Mouse (Mus musculus): ENCODE data around the gene 5330417H12Rik.

5330417H12Rik gene

GRCm38 (mm10) chr7:107624432-107624831 lies 529 bp downstream of the 5330417H12Rik start:
- DNase-seq = no peak

- DNase-seq = no peak
Measured at GRCm38 (mm10) chr7:107620137-107620536, 4.8 kb downstream of the 5330417H12Rik start.

- DNase-seq = no peak
Measured at GRCm38 (mm10) chr7:107619225-107619624, 5.7 kb downstream of the 5330417H12Rik start.

GRCm38 (mm10) chr7:107618028-107618992 lies 6.7 kb downstream of the 5330417H12Rik start:
- no peak for DNase-seq

GRCm38 (mm10) chr7:107610880-107611279 lies 14.1 kb downstream of the 5330417H12Rik start:
- DNase-seq = no peak

GRCm38 (mm10) chr7:107609622-107610255 lies 15.2 kb downstream of the 5330417H12Rik start:
- DNase-seq = no peak

GRCm38 (mm10) chr7:107607766-107608165 lies 17.2 kb downstream of the 5330417H12Rik start:
- no peak for DNase-seq

- no peak for DNase-seq
Measured at GRCm38 (mm10) chr7:107602913-107603312, 22.0 kb downstream of the 5330417H12Rik start.

GRCm38 (mm10) chr7:107602505-107602904 lies 22.5 kb downstream of the 5330417H12Rik start:
- DNase-seq = peak; percentile 37

- DNase-seq = peak; percentile 81
Measured at GRCm38 (mm10) chr7:107600651-107601050, 24.3 kb downstream of the 5330417H12Rik start.

- DNase-seq = no peak
Measured at GRCm38 (mm10) chr7:107597956-107598355, 27.0 kb downstream of the 5330417H12Rik start.

- peak; percentile 49 for DNase-seq
Measured at GRCm38 (mm10) chr7:107596753-107597152, 28.2 kb downstream of the 5330417H12Rik start.

- peak; percentile 40 for DNase-seq
Measured at GRCm38 (mm10) chr7:107595426-107595825, 29.5 kb downstream of the 5330417H12Rik start.

- peak; percentile 98 for DNase-seq
Measured at GRCm38 (mm10) chr7:107594857-107595402, 30.0 kb downstream of the 5330417H12Rik start, which contains the start of gene Ppfibp2. Gene Ppfibp2, plus strand, starts transcription at chr7:107595207.

GRCm38 (mm10) chr7:107594325-107594856 lies 30.6 kb downstream of the 5330417H12Rik start:
- peak; percentile 82 for DNase-seq

GRCm38 (mm10) chr7:107593904-107594303 lies 31.1 kb downstream of the 5330417H12Rik start:
- DNase-seq = no peak

GRCm38 (mm10) chr7:107592641-107593040 lies 32.3 kb downstream of the 5330417H12Rik start:
- DNase-seq = no peak

GRCm38 (mm10) chr7:107574276-107574675 lies 50.7 kb downstream of the 5330417H12Rik start:
- DNase-seq = peak; percentile 28

All from kidney, adult 9 months (tissue).